Mouse (Mus musculus) lung, postnatal 0 days (tissue): ENCODE results near the gene D630036H23Rik. TPM values are rescaled to one million over a fixed set of nuclear protein-coding genes. Genes with fewer than 3 reads are reported as not detected.
"Not testable (repeated sequence)": the region's sequence is repeated elsewhere in the genome, so short reads cannot be mapped to it uniquely, and the experiment has no call there.

Experiments
- ATAC-seq: fragments of 200-750 bp; cut with Nextera tagmentation; 2 replicates; pipeline ENCODE4 v1.8.0; 2017; ENCODE audit warnings: moderate library complexity
- DNase-seq: peaks from one replicate; pipeline ENCODE4 v3.0.0-alpha.2; 2016; ENCODE audit warnings: low spot score
- H3K27ac ChIP-seq: fragments of 300-500 bp; sonication (generic); 2 replicates; pipeline ENCODE4 v1.5.1; 2014; ENCODE audit warnings: antibody characterized with exemption, mild to moderate bottlenecking, low read length, mixed read lengths
- H3K27me3 ChIP-seq: fragments of 300-500 bp; sonication (generic); replicated peaks from 2 replicates; pipeline ENCODE4 v1.6.1; 2014; ENCODE audit warnings: low read length, mixed read lengths; ENCODE audit not compliant: insufficient read depth
- H3K36me3 ChIP-seq: fragments of 300-500 bp; sonication (generic); 2 replicates; pipeline ENCODE4 v1.6.1; 2014; ENCODE audit warnings: low read length, mixed read lengths; ENCODE audit not compliant: insufficient read depth
- H3K4me1 ChIP-seq: fragments of 300-500 bp; sonication (generic); 2 replicates; pipeline ENCODE4 v1.6.1; 2014; ENCODE audit warnings: antibody characterized with exemption, low read depth, low read length, mixed read lengths; ENCODE audit not compliant: insufficient read depth
- H3K4me2 ChIP-seq: fragments of 300-500 bp; sonication (generic); replicated peaks from 2 replicates; pipeline ENCODE4 v1.6.1; 2014; ENCODE audit warnings: low read depth, mild to moderate bottlenecking, low read length, moderate library complexity, mixed read lengths
- H3K4me3 ChIP-seq: fragments of 300-500 bp; sonication (generic); 2 replicates; pipeline ENCODE4 v1.5.1; 2014; ENCODE audit warnings: low read depth, low read length
- H3K9ac ChIP-seq: fragments of 300-500 bp; sonication (generic); replicated peaks from 2 replicates; pipeline ENCODE4 v1.6.1; 2014; ENCODE audit warnings: low read depth, mild to moderate bottlenecking
- H3K9me3 ChIP-seq: fragments of 300-500 bp; sonication (generic); 2 replicates; pipeline ENCODE4 v1.6.1; 2016; ENCODE audit warnings: low read length, mixed read lengths
- CTCF ChIP-seq: IDR thresholded peaks from 2 replicates; pipeline ENCODE4 v1.5.1; 2016; ENCODE audit warnings: antibody characterized with exemption, mild to moderate bottlenecking
- EP300 ChIP-seq: IDR thresholded peaks from 2 replicates; pipeline ENCODE4 v1.6.1; 2016; ENCODE audit warnings: antibody characterized with exemption, mild to moderate bottlenecking, control low read depth
- WGBS: fragments of 180-500 bp; shearing (Covaris S2); extraction: QIAGEN DNeasy Blood & Tissue Kit; methylation state at CpG from one replicate; pipeline ENCODE4 v1.1.7; 2014; 5-methylcytosine and 5-hydroxymethylcytosine counted together
- polyA plus RNA-seq: library from polyadenylated mRNA; unstranded; fragments of >200 nt; fragmentation: Nextera tagmentation; extraction: Ambion mirVana; gene quantifications from 2 replicates; pipeline ENCODE4 v1.2.1, GENCODE M21; 2015

D630036H23Rik gene
- polyA plus RNA-seq, 1 experiment from 2014 or later: 3.8 TPM

DNA sequence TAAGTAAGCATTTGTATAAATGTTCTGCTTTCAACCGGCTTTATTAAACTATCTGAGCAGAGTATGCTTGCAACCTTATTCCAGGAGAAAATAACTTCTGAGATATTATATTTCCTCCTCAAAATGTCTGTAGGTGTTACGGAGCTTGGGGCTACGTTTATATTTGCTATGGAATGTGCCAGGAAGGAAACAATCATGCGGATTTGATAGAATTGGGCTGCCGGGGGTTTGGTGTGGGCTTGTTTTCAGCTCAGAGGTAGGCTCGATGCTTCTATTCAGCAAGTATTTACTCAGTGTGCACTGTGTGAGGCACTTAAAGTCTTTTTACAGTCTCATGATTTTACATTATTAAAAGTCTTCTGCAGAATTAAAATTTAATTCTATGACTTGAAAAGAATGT lies 3.4 kb upstream of the D630036H23Rik start:
- WGBS: 34% methylated on average over 6 of the region's 6 CpGs
- DNase-seq: no peak

DNA sequence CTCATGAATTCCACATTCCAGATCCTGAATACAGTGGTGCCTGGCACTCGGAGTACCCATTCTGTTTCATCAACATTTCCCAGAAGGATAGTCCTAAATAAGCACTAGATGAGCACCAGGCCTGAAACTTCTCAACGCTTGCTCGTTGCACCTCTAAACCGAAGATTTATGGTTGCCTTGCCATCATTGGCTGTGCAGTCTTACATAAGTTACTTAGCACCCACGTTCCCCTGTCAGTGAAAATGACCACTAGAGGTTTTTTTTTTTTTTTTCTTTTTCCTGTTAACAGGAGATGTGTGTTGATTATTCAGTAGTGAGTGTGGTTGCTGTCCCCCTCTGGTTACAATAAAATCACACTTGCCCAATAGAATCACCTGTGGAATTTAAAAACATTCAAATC lies 1.2 kb downstream of the D630036H23Rik start:
- TF ChIP-seq CTCF (no peak), EP300 (no peak)
- Histone ChIP-seq H3K27ac (no peak overlapping the region), H3K36me3 (no peaks in the 10 kb centered on the region), H3K4me2 (peak overlapping the region; percentile 83), H3K27me3 (no peaks in the 10 kb centered on the region), H3K9ac (no peak overlapping the region), H3K9me3 (no peaks in the 10 kb centered on the region), H3K4me1 (no peaks in the 10 kb centered on the region), H3K4me3 (peak overlapping the region; percentile 77; the same call in 1 of the 2 replicates)
- DNase-seq (peak; percentile 24), ATAC-seq (no peak)
- WGBS: 49% methylated on average over 5 of the region's 5 CpGs

More for the DNA sequence above, 3.4 kb upstream of the D630036H23Rik start:
- Histone ChIP-seq H3K27me3 (no peaks in the 10 kb centered on the region), H3K4me2 (no peak overlapping the region), H3K4me3 (no peak overlapping the region), H3K36me3 (no peaks in the 10 kb centered on the region), H3K9me3 (no peaks in the 10 kb centered on the region), H3K4me1 (no peaks in the 10 kb centered on the region), H3K27ac (no peak overlapping the region), H3K9ac (no peak overlapping the region)
- ATAC-seq: no peak
- TF ChIP-seq EP300 (no peak), CTCF (no peak)

- Histone ChIP-seq H3K36me3 (no peaks in the 10 kb centered on the region), H3K27ac (no peak overlapping the region), H3K9me3 (no peaks in the 10 kb centered on the region), H3K4me2 (no peak overlapping the region), H3K4me3 (no peak overlapping the region), H3K9ac (no peak overlapping the region), H3K27me3 (no peaks in the 10 kb centered on the region), H3K4me1 (no peaks in the 10 kb centered on the region)
- no peak for ATAC-seq
- no peak for TF ChIP-seq CTCF
- TF ChIP-seq EP300: no peak
- peak; percentile 6 for DNase-seq
- 47% methylated on average over 3 of the region's 3 CpGs for WGBS
Measured at GRCm38 (mm10) chr12:36380254-36380653, 1.7 kb downstream of the D630036H23Rik start.

DNA sequence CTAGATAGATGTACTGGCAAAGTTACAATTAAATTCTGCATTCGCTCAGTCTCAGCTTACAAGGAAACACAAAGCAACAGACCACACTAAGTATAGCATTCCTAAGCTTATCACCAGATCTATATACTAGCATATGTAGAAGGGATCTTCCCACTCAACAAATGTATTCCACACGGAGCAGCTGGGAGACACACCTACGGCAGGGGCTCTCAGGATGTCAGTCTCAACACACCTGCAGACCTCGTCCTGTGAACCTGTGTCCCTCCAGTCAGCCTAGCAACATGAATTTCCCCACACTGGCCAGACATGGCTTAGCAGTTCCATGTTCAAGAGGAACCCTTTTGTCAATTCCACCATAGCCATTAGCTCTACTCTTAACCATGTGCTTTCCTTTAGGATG lies 5.6 kb downstream of the D630036H23Rik start:
- 79% methylated on average over 2 of the region's 4 CpGs for WGBS
- not testable (repeated sequence) for H3K36me3 ChIP-seq, H3K9ac ChIP-seq, DNase-seq, H3K27ac ChIP-seq, H3K4me2 ChIP-seq, ATAC-seq, H3K27me3 ChIP-seq, H3K9me3 ChIP-seq, H3K4me1 ChIP-seq, H3K4me3 ChIP-seq

DNA sequence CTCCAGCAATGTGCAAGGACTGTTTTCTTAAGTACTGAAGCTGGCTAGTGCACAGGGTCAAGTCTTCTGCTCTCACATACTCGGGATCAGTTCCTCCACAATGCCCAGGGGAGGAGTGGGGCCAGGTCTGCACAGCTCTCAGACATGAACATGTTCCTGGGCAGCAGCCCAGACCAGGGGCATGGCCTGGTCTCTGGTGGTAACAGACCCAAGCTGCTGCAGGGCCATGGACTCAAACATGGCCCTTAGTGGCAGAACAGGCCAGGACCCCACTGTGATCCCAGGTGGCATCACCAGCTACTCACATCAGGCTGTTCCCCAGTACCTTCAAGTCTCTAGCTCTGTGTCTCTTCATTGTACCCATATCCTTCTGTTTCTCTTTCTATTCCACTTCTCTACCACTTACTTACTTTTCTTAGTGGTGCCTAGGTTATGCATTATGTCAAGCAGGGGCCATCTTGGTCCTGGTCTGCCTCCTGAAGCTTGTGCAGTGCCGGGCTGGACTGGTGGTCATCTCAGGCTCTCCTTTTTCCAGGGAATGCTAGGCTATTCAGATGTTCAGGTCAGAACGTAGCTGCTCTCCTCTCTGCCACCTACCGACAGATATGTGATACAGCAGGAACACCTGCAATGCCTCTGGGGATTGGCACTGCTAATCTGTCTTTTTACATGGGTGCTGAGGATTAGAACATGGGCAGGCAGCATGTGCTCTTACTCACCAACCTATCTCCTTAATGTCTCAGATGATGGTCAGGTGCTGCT lies 8.6 kb downstream of the D630036H23Rik start:
- no peak overlapping the region for H3K4me2 ChIP-seq
- TF ChIP-seq CTCF: peak; percentile 74
- TF ChIP-seq EP300: no peak
- H3K4me3 ChIP-seq: no peak overlapping the region
- no peak overlapping the region for H3K9ac ChIP-seq
- H3K36me3 ChIP-seq: no peaks in the 10 kb centered on the region
- ATAC-seq (no peak), DNase-seq (peak; percentile 27)
- no peak overlapping the region for H3K27ac ChIP-seq
- no peaks in the 10 kb centered on the region for H3K9me3 ChIP-seq
- H3K4me1 ChIP-seq: no peaks in the 10 kb centered on the region
- whole genome bisulfite sequencing: 51% methylated on average over 4 of the region's 4 CpGs
- H3K27me3 ChIP-seq: no peaks in the 10 kb centered on the region

DNA sequence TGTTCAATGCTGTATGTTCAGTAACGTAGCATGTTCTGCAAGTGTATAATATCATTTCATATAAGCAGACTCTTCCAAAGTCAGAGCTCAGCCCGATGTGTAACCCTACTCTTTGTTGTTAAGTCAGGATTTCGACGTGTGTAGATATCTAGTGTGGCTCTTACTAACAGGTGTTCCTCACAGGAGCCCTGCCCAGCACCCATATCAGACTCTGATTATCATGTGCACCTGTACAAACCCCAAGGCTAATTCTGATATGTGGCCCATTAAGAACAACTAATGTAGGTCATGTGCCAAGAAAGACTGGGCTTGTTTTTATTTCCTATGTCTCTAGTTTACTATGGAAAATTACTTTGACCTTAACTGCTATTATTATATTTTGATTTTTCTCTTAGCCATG lies 18.0 kb downstream of the D630036H23Rik start:
- no peak overlapping the region for H3K9ac ChIP-seq
- no peaks in the 10 kb centered on the region for H3K4me1 ChIP-seq
- ATAC-seq (no peak), DNase-seq (no peak)
- no peak overlapping the region for H3K4me3 ChIP-seq
- H3K36me3 ChIP-seq: no peaks in the 10 kb centered on the region
- H3K27ac ChIP-seq: no peak overlapping the region
- no peak overlapping the region for H3K4me2 ChIP-seq
- TF ChIP-seq CTCF: no peak
- no peak for TF ChIP-seq EP300
- H3K9me3 ChIP-seq: no peaks in the 10 kb centered on the region
- WGBS: 84% methylated on average over 4 of the region's 4 CpGs
- no peaks in the 10 kb centered on the region for H3K27me3 ChIP-seq
